Mouse (Mus musculus) bone marrow, adult 2 months (tissue): Measurements from ENCODE around the gene Faf2.

Experiments
- CTCF ChIP-seq: fragments of 200-500 bp; IDR thresholded peaks from 2 replicates; pipeline ENCODE4 v1.5.1; 2011; ENCODE audit warnings: low read length, control low read depth; ENCODE audit not compliant: control insufficient read depth, insufficient read depth
- POLR2A ChIP-seq: fragments of 200-500 bp; IDR thresholded peaks from 2 replicates; pipeline ENCODE4 v1.6.1; 2011; ENCODE audit warnings: low read depth, mild to moderate bottlenecking, control low read depth, low read length, borderline replicate concordance; ENCODE audit not compliant: control insufficient read depth

GRCm38 (mm10) chr13:54596107-54596690 is 25.4 kb upstream of the Faf2 start:
- TF ChIP-seq POLR2A (no peak), CTCF (no peak)
